Mouse (Mus musculus): ENCODE data around the gene Tnfrsf23. TPM values are rescaled to one million over a fixed set of nuclear protein-coding genes. Genes with fewer than 3 reads are reported as not detected.
"Not testable (repeated sequence)": the region's sequence is repeated elsewhere in the genome, so short reads cannot be mapped to it uniquely, and the experiment has no call there.

The Tnfrsf23 gene
- polyA plus RNA-seq, 1 experiment from 2014 or later, result 0.59 TPM

- 70% methylated on average over 2 of the region's 2 CpGs for WGBS
- not testable (repeated sequence) for H3K9ac ChIP-seq (replicated peaks); H3K4me3 ChIP-seq (replicated peaks); H3K9me3 ChIP-seq; H3K4me1 ChIP-seq (replicated peaks); H3K27ac ChIP-seq; H3K4me2 ChIP-seq; ATAC-seq (ENCODE audit: insufficient number of reproducible peaks, insufficient read depth, low FRiP score, low TSS enrichment, low read depth); H3K27me3 ChIP-seq
- H3K36me3 ChIP-seq, result peaks cover 18% of the 10 kb centered on the region
Observed at GRCm38 (mm10) chr7:143684569-143684968, 1.1 kb downstream of the Tnfrsf23 start.

GRCm38 (mm10) chr7:143681566-143681965 is 4.1 kb downstream of the Tnfrsf23 start:
- Histone ChIP-seq H3K36me3 (no peaks in the 10 kb centered on the region), H3K4me2 (no peak overlapping the region), H3K4me3 (replicated peaks) (no peak overlapping the region), H3K9ac (replicated peaks) (no peak overlapping the region), H3K9me3 (no peaks in the 10 kb centered on the region), H3K4me1 (replicated peaks) (no peaks in the 10 kb centered on the region), H3K27ac (no peak overlapping the region), H3K27me3 (peaks cover 9% of the 10 kb centered on the region)
- no peak for ATAC-seq (ENCODE audit: insufficient number of reproducible peaks, insufficient read depth, low FRiP score, low TSS enrichment, low read depth)
- WGBS, result 92% methylated on average over 1 of the region's 1 CpGs

- not testable (repeated sequence) for H3K9ac ChIP-seq (replicated peaks); H3K27ac ChIP-seq; H3K9me3 ChIP-seq; H3K36me3 ChIP-seq; H3K4me3 ChIP-seq (replicated peaks); H3K27me3 ChIP-seq; H3K4me1 ChIP-seq (replicated peaks); H3K4me2 ChIP-seq; ATAC-seq (ENCODE audit: insufficient number of reproducible peaks, insufficient read depth, low FRiP score, low TSS enrichment, low read depth)
- WGBS, result 57% methylated on average over 2 of the region's 2 CpGs
Observed at GRCm38 (mm10) chr7:143680836-143681235, 4.8 kb downstream of the Tnfrsf23 start.

GRCm38 (mm10) chr7:143679650-143680049 is 6.0 kb downstream of the Tnfrsf23 start:
- not testable (repeated sequence) for H3K4me1 ChIP-seq (replicated peaks); H3K27ac ChIP-seq; ATAC-seq (ENCODE audit: insufficient number of reproducible peaks, insufficient read depth, low FRiP score, low TSS enrichment, low read depth); H3K4me3 ChIP-seq (replicated peaks); H3K36me3 ChIP-seq; H3K9me3 ChIP-seq; H3K4me2 ChIP-seq; H3K9ac ChIP-seq (replicated peaks); H3K27me3 ChIP-seq
- 71% methylated on average over 2 of the region's 2 CpGs for WGBS

- Histone ChIP-seq H3K4me3 (replicated peaks) (no peak overlapping the region), H3K27me3 (no peaks in the 10 kb centered on the region), H3K27ac (no peak overlapping the region), H3K9me3 (no peaks in the 10 kb centered on the region), H3K36me3 (no peaks in the 10 kb centered on the region), H3K9ac (replicated peaks) (no peak overlapping the region), H3K4me1 (replicated peaks) (no peaks in the 10 kb centered on the region), H3K4me2 (no peak overlapping the region)
- no peak for ATAC-seq (ENCODE audit: insufficient number of reproducible peaks, insufficient read depth, low FRiP score, low TSS enrichment, low read depth)
Observed at GRCm38 (mm10) chr7:143666427-143667311, 19.0 kb downstream of the Tnfrsf23 start.

- Histone ChIP-seq H3K9me3 (no peaks in the 10 kb centered on the region), H3K27ac (no peak overlapping the region), H3K4me2 (no peak overlapping the region), H3K27me3 (no peaks in the 10 kb centered on the region), H3K4me3 (replicated peaks) (no peak overlapping the region), H3K36me3 (no peaks in the 10 kb centered on the region), H3K9ac (replicated peaks) (no peak overlapping the region), H3K4me1 (replicated peaks) (no peaks in the 10 kb centered on the region)
- no peak for ATAC-seq (ENCODE audit: insufficient number of reproducible peaks, insufficient read depth, low FRiP score, low TSS enrichment, low read depth)
- 86% methylated on average over 2 of the region's 2 CpGs for WGBS
Observed at GRCm38 (mm10) chr7:143663470-143663869, 22.2 kb downstream of the Tnfrsf23 start.

- H3K27ac ChIP-seq, result no peak overlapping the region
- H3K9me3 ChIP-seq, result no peaks in the 10 kb centered on the region
- no peaks in the 10 kb centered on the region for H3K4me1 ChIP-seq (replicated peaks)
- no peak overlapping the region for H3K4me3 ChIP-seq (replicated peaks)
- ATAC-seq (ENCODE audit: insufficient number of reproducible peaks, insufficient read depth, low FRiP score, low TSS enrichment, low read depth), result no peak
- H3K4me2 ChIP-seq, result no peak overlapping the region
- H3K27me3 ChIP-seq, result no peaks in the 10 kb centered on the region
- H3K9ac ChIP-seq (replicated peaks), result no peak overlapping the region
- H3K36me3 ChIP-seq, result no peaks in the 10 kb centered on the region
Observed at GRCm38 (mm10) chr7:143660797-143661196, 24.9 kb downstream of the Tnfrsf23 start.

- peak overlapping the region; percentile 82; the same call in 1 of the 2 replicates for H3K4me2 ChIP-seq
- 56% methylated on average over 10 of the region's 10 CpGs for WGBS
- H3K27ac ChIP-seq; H3K36me3 ChIP-seq; H3K27me3 ChIP-seq; H3K9ac ChIP-seq (replicated peaks); H3K4me1 ChIP-seq (replicated peaks): not testable (repeated sequence)
- ATAC-seq (ENCODE audit: insufficient number of reproducible peaks, insufficient read depth, low FRiP score, low TSS enrichment, low read depth), result peak; percentile 26; the same call in 1 of the 2 replicates
- peaks cover 13% of the 10 kb centered on the region; the same call in 1 of the 2 replicates for H3K9me3 ChIP-seq
- peak overlapping the region; percentile 71 for H3K4me3 ChIP-seq (replicated peaks)
Observed at GRCm38 (mm10) chr7:143649769-143650346, 35.8 kb downstream of the Tnfrsf23 start.

- H3K9ac ChIP-seq (replicated peaks), result peak within 1 kb of the TSS; percentile 66
- ATAC-seq (ENCODE audit: insufficient number of reproducible peaks, insufficient read depth, low FRiP score, low TSS enrichment, low read depth), result peak; percentile 92
- H3K4me1 ChIP-seq (replicated peaks), result no peaks in the 10 kb centered on the region
- H3K27me3 ChIP-seq, result no peaks in the 10 kb centered on the region
- H3K4me2 ChIP-seq, result peak within 1 kb of the TSS; percentile 82
- peaks cover 13% of the 10 kb centered on the region; the same call in 1 of the 2 replicates for H3K9me3 ChIP-seq
- H3K4me3 ChIP-seq (replicated peaks), result peak within 1 kb of the TSS; percentile 71
- H3K36me3 ChIP-seq, result no peaks in the 10 kb centered on the region
- 0 out of 2 replicates have a peak within 1 kb of the TSS, but pooled peaks have one; percentile 17 for H3K27ac ChIP-seq
- WGBS, result 2% methylated on average over 39 of the region's 39 CpGs
Observed at GRCm38 (mm10) chr7:143649034-143649768, 36.5 kb downstream of the Tnfrsf23 start, which contains the start of gene Tnfrsf22. TSS of gene Tnfrsf22 (minus strand) at chr7:143649661.

- H3K27ac ChIP-seq; H3K4me3 ChIP-seq (replicated peaks); H3K9ac ChIP-seq (replicated peaks); H3K27me3 ChIP-seq; H3K4me1 ChIP-seq (replicated peaks); H3K36me3 ChIP-seq; H3K9me3 ChIP-seq; H3K4me2 ChIP-seq; ATAC-seq (ENCODE audit: insufficient number of reproducible peaks, insufficient read depth, low FRiP score, low TSS enrichment, low read depth): not testable (repeated sequence)
- 87% methylated on average over 2 of the region's 2 CpGs for WGBS
Observed at GRCm38 (mm10) chr7:143643949-143644348, 41.7 kb downstream of the Tnfrsf23 start.

- no peak overlapping the region for H3K4me3 ChIP-seq (replicated peaks)
- WGBS, result 92% methylated on average over 1 of the region's 1 CpGs
- ATAC-seq (ENCODE audit: insufficient number of reproducible peaks, insufficient read depth, low FRiP score, low TSS enrichment, low read depth), result no peak
Observed at GRCm38 (mm10) chr7:143636674-143637073, 49.0 kb downstream of the Tnfrsf23 start.

More at GRCm38 (mm10) chr7:143636674-143637073, 49.0 kb downstream of the Tnfrsf23 start:
- Histone ChIP-seq H3K4me2 (no peak overlapping the region), H3K36me3 (peaks cover 11% of the 10 kb centered on the region; the same call in 1 of the 2 replicates), H3K9ac (replicated peaks) (no peak overlapping the region), H3K27ac (no peak overlapping the region), H3K4me1 (replicated peaks) (no peaks in the 10 kb centered on the region), H3K9me3 (no peaks in the 10 kb centered on the region), H3K27me3 (no peaks in the 10 kb centered on the region)
